Mouse (Mus musculus) macrophage (primary cell): ENCODE data around the gene Nfkbia. TPM values are rescaled to one million over a fixed set of nuclear protein-coding genes. Genes with fewer than 3 reads are reported as not detected.

Source experiments
- H3K27ac ChIP-seq: fragments of 350-480 bp; formaldehyde crosslinking; 2 replicates; pipeline ENCODE4 v1.9.0; 2021
- H3K36me3 ChIP-seq: fragments of 350-480 bp; formaldehyde crosslinking; 2 replicates; pipeline ENCODE4 v1.9.0; 2021; ENCODE audit errors: inconsistent target
- H3K4me3 ChIP-seq: fragments of 350-480 bp; formaldehyde crosslinking; 2 replicates; pipeline ENCODE4 v1.9.0; 2021; ENCODE audit errors: inconsistent target
- H3K79me2 ChIP-seq: fragments of 350-480 bp; formaldehyde crosslinking; 2 replicates; pipeline ENCODE4 v1.9.0; 2021; ENCODE audit errors: inconsistent target
- WGBS: methylation state at CpG from one replicate; pipeline ENCODE4 v1.1.7; 2026; ENCODE audit warnings: inconsistent platforms; ENCODE audit not compliant: missing documents; 5-methylcytosine and 5-hydroxymethylcytosine counted together
- polyA plus RNA-seq: library from polyadenylated mRNA; stranded (reverse); fragments of 250-400 nt; gene quantifications from 3 replicates; pipeline ENCODE4 v1.2.4, GENCODE M21; 2018; ENCODE audit warnings: inconsistent platforms

Nfkbia gene
- polyA plus RNA-seq, 1 experiment from 2014 or later = 33.4 TPM

DNA sequence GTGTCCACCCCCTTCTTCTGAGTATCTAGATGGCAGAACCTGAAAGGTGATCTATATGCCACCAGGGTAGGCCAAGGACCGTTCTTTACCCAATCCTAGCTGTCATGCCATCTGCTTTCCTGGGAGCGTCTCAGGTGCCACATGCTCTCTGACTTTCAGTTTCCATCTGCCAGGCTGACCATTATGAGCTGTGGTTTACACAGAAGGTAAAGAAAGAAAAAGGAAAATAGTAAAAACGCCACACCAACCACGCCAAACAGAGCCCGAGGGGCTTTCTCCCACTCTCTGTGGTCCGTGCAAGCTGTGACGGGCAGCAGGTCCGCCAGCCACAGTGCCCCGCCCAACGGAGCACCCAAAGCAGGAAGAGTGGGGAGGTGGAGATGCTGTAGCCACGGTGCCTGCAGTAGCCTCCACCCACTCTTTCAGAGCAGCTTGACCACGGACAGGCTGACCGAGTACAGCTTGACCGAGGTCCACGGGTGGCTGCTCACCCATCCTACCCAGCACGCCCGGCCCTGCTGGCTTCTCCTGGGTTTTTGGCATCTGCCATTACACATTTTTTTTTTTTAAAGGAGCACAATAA lies 27.0 kb downstream of the Nfkbia start:
- Histone ChIP-seq H3K4me3 (peak overlapping the region; percentile 37), H3K36me3 (no peaks in the 10 kb centered on the region), H3K79me2 (no peaks in the 10 kb centered on the region), H3K27ac (peak overlapping the region; percentile 95)
- WGBS = 14% methylated on average over 17 of the region's 17 CpGs

DNA sequence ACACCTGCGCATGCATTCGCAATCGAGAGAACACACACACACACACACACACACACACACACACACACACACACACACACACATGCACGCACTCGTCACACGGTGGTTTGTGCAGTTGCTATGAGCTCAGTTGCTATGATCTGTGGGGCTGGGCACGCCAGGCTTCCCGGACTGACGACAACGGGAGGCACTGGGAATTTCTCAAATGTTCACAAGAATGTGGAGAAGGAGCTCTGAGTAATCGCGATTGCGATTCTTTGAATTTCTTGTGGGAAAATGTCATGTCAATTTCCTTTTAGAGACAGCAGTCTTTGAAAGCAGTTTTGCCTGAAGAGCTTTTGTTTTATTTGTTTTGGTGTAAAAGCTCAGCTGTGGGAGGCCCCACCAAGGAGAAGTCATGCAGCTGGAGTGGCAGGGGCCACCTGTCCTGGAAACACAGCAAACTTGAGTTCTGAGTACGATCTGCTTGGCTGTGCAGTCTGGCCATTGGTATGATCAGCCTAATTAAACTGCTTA lies 27.5 kb downstream of the Nfkbia start:
- Histone ChIP-seq H3K27ac (peak overlapping the region; percentile 95), H3K4me3 (peak overlapping the region; percentile 37), H3K79me2 (no peaks in the 10 kb centered on the region), H3K36me3 (no peaks in the 10 kb centered on the region)
- 34% methylated on average over 11 of the region's 14 CpGs for WGBS

DNA sequence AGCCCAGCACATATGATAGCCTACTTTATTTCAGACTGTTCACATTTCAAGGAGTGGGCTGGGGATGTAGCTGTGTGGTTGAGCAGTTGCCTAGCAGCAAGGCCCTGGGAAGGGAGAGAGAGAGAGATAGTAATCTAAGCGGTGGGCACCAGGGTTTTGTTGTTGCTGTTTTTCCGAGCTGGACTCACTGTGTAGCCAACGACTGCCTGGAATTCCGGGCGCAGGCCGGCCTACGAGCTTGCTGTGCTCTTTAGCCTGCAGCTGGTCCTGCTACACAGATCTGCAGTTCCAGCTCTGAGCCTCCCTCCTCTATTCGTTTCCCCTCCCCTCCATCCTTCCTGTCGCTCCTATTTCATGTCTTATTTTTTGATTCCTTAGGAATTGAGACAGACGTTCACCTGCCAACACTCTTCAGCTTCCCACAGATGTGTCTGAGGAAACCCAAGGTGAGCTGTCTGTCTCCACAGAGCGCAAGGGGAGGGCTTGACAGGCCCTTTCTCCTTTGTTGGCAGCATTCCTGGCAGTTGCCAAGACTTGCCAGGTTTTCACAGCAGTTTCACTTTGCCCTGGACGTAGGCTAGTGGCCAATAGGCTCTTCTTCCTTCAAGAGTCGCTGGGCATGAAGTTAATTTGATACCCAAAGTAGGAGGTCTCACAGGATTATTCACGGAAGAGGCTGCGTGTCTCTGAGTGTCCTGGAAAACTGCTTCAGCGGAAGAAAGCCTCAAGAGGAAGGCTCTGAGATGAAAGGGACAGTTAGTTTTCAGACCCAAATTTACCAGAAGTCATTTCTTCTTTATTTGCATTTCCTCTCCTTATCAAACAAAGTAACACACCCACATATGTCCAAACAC lies 28.2 kb downstream of the Nfkbia start:
- Histone ChIP-seq H3K36me3 (no peaks in the 10 kb centered on the region), H3K4me3 (no peak overlapping the region), H3K79me2 (no peaks in the 10 kb centered on the region), H3K27ac (peak overlapping the region; percentile 95; the same call in 1 of the 2 replicates)
- 45% methylated on average over 9 of the region's 16 CpGs for WGBS

- no peaks in the 10 kb centered on the region for H3K36me3 ChIP-seq
- no peak overlapping the region for H3K4me3 ChIP-seq
- H3K79me2 ChIP-seq = no peaks in the 10 kb centered on the region
- H3K27ac ChIP-seq = no peak overlapping the region
- 98% methylated on average over 5 of the region's 5 CpGs for WGBS
Measured at GRCm38 (mm10) chr12:55463087-55463486, 29.4 kb downstream of the Nfkbia start.

- Histone ChIP-seq H3K36me3 (no peaks in the 10 kb centered on the region), H3K4me3 (no peak overlapping the region), H3K79me2 (no peaks in the 10 kb centered on the region), H3K27ac (no peak overlapping the region)
- WGBS = 93% methylated on average over 4 of the region's 6 CpGs
Measured at GRCm38 (mm10) chr12:55462456-55462855, 30.0 kb downstream of the Nfkbia start.

- H3K79me2 ChIP-seq = no peaks in the 10 kb centered on the region
- H3K27ac ChIP-seq = no peak overlapping the region
- no peaks in the 10 kb centered on the region for H3K36me3 ChIP-seq
- no peak overlapping the region for H3K4me3 ChIP-seq
- 90% methylated on average over 6 of the region's 6 CpGs for WGBS
Measured at GRCm38 (mm10) chr12:55461767-55462166, 30.7 kb downstream of the Nfkbia start.

DNA sequence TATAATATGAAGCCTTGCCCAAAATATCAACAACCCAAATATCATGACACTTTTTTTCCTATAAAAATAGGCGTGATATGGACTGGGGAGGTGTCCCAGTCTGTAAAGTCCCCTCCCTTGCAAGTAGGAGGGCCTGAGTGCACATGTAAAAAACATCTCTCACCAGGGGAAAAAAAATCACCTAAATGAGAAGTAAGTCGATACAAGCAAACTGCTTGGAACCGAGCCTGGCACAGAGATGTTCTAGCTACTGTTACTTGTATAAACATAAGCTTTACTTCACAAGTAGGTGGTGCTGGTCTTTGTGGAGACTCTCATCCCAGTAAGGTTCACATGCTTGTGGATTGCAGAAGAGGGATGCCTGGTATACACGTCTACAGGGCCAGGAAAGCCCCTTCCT lies 31.5 kb downstream of the Nfkbia start:
- Histone ChIP-seq H3K27ac (no peak overlapping the region), H3K36me3 (no peaks in the 10 kb centered on the region), H3K4me3 (no peak overlapping the region), H3K79me2 (no peaks in the 10 kb centered on the region)
- 84% methylated on average over 4 of the region's 4 CpGs for WGBS

- 11% methylated on average over 8 of the region's 8 CpGs for WGBS
- Histone ChIP-seq H3K4me3 (no peak overlapping the region), H3K36me3 (no peaks in the 10 kb centered on the region), H3K27ac (no peak overlapping the region), H3K79me2 (no peaks in the 10 kb centered on the region)
Measured at GRCm38 (mm10) chr12:55459739-55460138, 32.7 kb downstream of the Nfkbia start.

- WGBS = 97% methylated on average over 5 of the region's 5 CpGs
- H3K79me2 ChIP-seq = no peaks in the 10 kb centered on the region
- no peak overlapping the region for H3K27ac ChIP-seq
- H3K36me3 ChIP-seq = no peaks in the 10 kb centered on the region
- no peak overlapping the region for H3K4me3 ChIP-seq
Measured at GRCm38 (mm10) chr12:55456893-55457292, 35.6 kb downstream of the Nfkbia start.

- 93% methylated on average over 3 of the region's 3 CpGs for WGBS
- Histone ChIP-seq H3K79me2 (no peaks in the 10 kb centered on the region), H3K27ac (no peak overlapping the region), H3K4me3 (no peak overlapping the region), H3K36me3 (no peaks in the 10 kb centered on the region)
Measured at GRCm38 (mm10) chr12:55456136-55456535, 36.3 kb downstream of the Nfkbia start.

GRCm38 (mm10) chr12:55455206-55455605 lies 37.2 kb downstream of the Nfkbia start:
- Histone ChIP-seq H3K79me2 (no peaks in the 10 kb centered on the region), H3K4me3 (no peak overlapping the region), H3K27ac (no peak overlapping the region), H3K36me3 (no peaks in the 10 kb centered on the region)
- 88% methylated on average over 5 of the region's 10 CpGs for WGBS

DNA sequence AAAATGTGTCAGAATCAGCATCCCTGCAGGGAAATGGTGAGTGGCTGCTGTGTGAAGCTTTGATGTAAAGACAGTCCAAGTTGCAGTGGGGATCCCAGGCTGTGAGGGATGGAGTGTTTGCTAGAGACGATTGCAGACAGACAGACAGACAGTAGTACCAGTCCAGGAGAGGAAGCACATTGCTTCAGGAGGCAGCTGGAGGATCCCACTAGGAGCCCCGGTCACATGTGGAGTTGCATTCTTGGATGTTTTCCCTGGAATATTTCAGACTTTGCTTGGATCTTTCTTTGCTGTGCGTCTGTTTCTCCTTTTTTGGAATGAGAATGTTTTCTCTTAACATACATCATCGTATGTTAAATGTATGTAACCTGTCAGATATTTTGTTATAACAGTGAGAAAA lies 38.5 kb downstream of the Nfkbia start:
- Histone ChIP-seq H3K36me3 (no peaks in the 10 kb centered on the region), H3K4me3 (no peak overlapping the region), H3K79me2 (no peaks in the 10 kb centered on the region), H3K27ac (no peak overlapping the region)
- 97% methylated on average over 4 of the region's 4 CpGs for WGBS

- H3K36me3 ChIP-seq = no peaks in the 10 kb centered on the region
- H3K4me3 ChIP-seq = no peak overlapping the region
- H3K27ac ChIP-seq = no peak overlapping the region
- H3K79me2 ChIP-seq = no peaks in the 10 kb centered on the region
- WGBS = 88% methylated on average over 5 of the region's 5 CpGs
Measured at GRCm38 (mm10) chr12:55452839-55453238, 39.6 kb downstream of the Nfkbia start.

- H3K4me3 ChIP-seq = no peak overlapping the region
- 0 out of 2 replicates have a peak overlapping the region, but pooled peaks have one; percentile 5 for H3K27ac ChIP-seq
- H3K36me3 ChIP-seq = no peaks in the 10 kb centered on the region
- no peaks in the 10 kb centered on the region for H3K79me2 ChIP-seq
- 19% methylated on average over 16 of the region's 16 CpGs for WGBS
Measured at GRCm38 (mm10) chr12:55450421-55450820, 42.0 kb downstream of the Nfkbia start.

DNA sequence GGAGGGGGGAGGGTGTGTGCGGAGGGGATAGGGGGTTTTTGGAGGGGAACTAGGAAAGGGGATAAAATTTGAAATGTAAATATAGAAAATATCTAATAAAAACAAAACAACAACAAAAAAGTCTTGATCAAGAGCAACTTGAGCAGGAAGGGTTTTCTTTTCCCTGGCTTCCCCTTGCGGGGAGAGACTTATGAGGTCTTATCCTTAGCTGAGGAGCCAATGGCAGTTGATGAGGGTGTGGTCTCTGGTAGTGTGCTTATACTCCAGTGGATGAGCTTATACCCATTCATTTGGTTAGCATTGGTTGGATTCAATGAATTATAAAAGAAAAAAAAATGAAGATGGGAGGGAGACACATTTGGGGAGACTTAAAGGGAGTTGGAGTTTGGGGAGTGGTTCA lies 43.4 kb downstream of the Nfkbia start:
- WGBS = 92% methylated on average over 1 of the region's 2 CpGs
- Histone ChIP-seq H3K36me3 (no peaks in the 10 kb centered on the region), H3K4me3 (no peak overlapping the region), H3K79me2 (no peaks in the 10 kb centered on the region), H3K27ac (no peak overlapping the region)
